Mouse (Mus musculus) c-Kit-positive CD71-positive TER-119-positive erythroid progenitor cells, embryonic 14.5 days (primary cell): ENCODE measurements at regions not wholly inside any gene's neighbourhood (a gene's known extent, or its start where the extent isn't known, plus 50 kb on each side); places are given as distances from the start of the nearest gene placed in this dataset.

Experiments
- DNase-seq: peaks from one replicate; pipeline ENCODE4 v3.0.0-alpha.2; 2013; ENCODE audit warnings: low spot score

GRCm38 (mm10) chr1:186444701-186445131, 261.1 kb downstream of the Tgfb2 start:
- DNase-seq = no peak

DNA sequence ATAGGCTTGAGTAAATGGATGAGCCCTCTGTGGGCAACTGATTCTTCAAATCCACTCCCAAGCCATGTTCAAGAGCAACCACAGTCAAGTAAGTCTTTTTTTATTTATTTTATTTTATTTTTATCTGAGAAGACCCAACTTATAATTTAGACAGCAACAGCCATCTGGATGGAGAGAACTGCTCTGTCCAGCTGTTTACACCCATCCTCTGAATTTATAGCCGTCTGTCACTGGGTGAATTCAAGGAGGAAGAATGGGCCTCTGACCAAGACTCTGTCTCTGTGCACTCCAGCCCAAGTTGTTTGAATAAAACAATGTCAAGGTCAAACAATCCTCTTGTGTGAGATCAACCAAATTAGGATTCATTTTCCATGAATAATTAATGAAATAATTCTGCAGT, 263.6 kb downstream of the Tgfb2 start:
- DNase-seq = no peak

DNA sequence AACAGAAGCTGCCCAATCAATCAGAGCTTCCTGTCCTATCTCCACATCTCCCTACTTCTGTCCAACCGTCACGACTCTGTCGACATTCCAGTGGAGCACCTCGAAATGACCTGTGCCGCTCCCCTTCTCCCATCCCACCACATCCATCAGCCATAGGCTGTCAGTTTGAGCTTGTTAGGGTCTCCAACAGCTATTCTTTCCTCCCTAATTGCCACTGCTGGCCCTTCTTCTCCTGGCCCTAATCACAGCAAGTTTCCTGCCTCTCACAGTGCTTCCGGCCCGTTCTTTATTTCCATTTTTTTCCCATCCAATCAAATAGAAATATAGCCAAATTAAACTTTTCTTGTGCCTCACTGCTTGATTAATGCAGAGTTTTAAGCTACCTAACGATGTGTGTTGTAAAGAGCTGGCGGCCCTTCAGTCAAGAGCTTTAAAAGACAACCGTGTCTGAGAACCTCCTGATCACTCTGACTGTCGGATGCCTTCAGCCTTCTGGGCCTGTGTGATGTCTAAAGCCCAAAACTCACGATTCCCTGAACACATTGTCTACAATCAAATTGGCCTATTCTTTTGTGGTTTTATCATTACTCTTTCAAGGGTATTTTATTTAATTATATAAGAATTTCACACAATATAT, 270.3 kb downstream of the Tgfb2 start:
- no peak for DNase-seq

GRCm38 (mm10) chr1:186434782-186435181, 271.0 kb downstream of the Tgfb2 start:
- DNase-seq = no peak

- no peak for DNase-seq
These were observed 271.8 kb downstream of the Tgfb2 start for GRCm38 (mm10) chr1:186434007-186434406.

GRCm38 (mm10) chr1:186433169-186433665, 272.6 kb downstream of the Tgfb2 start:
- no peak for DNase-seq

- DNase-seq = no peak
These were observed 280.4 kb downstream of the Tgfb2 start for GRCm38 (mm10) chr1:186425421-186425820.

- DNase-seq = no peak
These were observed 281.7 kb downstream of the Tgfb2 start for GRCm38 (mm10) chr1:186424084-186424483.

GRCm38 (mm10) chr1:186417101-186417500, 288.7 kb downstream of the Tgfb2 start:
- DNase-seq = no peak

- no peak for DNase-seq
These were observed 290.5 kb downstream of the Tgfb2 start for GRCm38 (mm10) chr1:186415321-186415720.

- DNase-seq = no peak
These were observed 291.9 kb downstream of the Tgfb2 start for GRCm38 (mm10) chr1:186413886-186414245.

DNA sequence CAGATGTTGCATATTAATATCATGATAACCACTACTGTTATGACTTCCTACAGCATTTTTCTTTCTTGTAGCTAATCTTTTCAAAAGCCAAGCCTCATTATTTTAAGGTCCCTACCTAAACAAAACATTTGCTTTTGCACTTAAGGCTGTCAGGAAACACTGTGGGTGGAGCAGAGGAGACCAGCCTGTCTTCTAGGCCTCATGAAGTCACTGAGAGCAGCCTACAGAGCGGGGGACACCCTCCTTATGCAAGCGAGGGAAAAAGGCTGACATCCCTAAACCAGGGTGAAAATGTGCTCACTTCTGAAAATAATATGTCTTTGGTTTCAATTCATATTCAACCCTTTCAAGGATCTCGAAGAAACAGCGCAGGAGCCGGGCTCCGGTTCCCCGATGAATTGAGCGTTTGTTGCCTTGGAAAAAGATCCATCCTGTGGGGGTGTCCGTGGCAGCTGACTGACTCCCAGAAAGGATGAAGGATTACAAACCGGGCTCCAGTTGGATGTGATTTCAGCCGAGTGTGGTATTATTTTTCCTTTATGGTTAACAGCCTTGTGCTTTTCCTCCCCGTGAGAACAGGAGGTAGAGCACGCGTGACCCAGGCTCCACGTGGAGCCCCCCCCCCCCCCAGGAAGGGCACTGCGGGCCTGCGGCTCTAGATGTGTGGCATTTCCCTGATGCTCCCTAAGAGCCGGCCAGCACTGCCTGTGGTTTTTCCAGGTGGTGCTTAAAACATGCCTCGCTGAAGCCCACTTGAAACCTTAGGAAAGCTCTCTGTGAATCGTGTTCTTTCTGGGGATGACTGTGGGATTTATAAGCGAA, 292.5 kb downstream of the Tgfb2 start:
- DNase-seq = no peak

DNA sequence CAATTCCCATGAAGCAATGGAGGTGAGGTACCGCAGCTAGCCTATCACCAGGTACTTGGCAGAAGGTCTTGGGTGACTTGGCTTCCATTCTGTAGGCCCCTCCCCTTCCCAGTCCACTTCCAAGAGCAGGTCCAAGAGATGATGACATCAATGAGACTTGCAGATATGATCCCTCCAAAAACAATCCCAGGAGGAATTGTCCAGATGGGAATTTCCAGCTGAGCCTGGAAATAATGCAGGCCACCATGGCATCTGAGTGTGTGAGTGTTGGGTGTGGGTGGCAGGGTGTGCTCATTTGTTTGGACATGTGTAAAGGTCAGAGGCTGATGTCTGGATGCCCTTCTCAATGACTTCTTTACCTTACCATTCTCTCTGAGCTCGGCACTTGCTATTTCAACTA, 293.5 kb downstream of the Tgfb2 start:
- no peak for DNase-seq

DNA sequence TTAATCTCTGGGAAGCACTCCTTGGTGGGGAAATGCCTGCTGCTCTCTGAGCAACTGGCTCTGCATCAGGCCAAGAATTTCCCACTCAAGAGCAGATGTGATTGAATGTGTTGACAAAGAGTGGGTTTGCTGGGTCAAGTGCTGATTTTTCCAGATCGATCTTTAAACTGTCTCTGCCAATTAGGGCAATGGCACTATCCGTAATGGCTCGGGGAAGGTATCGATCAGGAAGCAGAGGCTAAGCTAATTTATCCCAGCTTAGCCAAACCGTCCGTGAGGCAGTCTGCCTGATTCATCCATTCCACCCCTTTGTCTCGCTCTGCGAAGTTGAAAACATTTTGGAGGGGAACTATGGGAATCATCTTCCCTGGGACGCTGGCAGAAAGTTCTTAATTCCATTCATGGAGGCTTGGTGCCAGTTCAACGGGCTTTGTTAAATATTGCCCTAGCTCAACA, 291.9 kb upstream of the Lyplal1 start:
- DNase-seq = no peak

DNA sequence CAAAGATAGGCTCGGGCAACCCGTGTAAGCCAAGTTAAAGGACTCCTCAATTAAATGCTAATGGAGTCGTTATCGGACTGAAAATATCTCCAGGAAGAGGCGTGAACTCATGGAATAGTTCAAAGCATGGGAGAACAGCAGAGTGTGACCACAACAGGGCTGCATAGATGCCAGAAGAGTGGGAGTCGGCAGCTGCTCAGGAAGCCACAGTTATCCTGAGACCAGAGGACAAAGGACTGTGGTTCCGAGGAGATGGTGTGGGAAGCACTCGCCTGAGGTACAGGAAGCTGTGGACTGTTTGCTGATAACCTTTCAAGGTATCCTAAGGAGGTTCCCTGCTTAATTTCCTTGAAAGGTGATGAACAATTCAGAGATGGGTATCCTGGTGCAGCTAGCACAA, 290.5 kb upstream of the Lyplal1 start:
- no peak for DNase-seq

GRCm38 (mm10) chr1:186405693-186406092, 288.6 kb upstream of the Lyplal1 start:
- no peak for DNase-seq

DNA sequence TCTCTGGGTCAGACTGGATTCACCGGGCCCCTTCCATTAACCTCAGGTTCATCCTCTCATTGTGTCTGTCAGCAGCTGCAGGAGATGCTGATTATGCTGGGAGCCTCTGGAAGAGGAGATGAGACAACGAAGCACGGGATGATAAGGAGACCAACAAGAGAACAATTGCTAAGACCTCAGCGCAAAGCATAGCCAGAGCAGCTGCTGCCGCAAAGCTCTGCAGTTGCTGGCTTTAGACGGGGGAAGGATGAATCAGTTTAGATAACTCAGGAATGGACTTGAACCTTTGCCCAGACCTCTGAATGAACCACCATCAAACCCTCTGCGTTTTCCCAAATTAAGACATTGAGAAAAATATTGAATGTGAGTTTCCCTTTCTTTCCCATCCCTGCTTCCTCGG, 282.7 kb upstream of the Lyplal1 start:
- DNase-seq = no peak

- DNase-seq = no peak
These were observed 275.9 kb upstream of the Lyplal1 start for GRCm38 (mm10) chr1:186393005-186393404.

- DNase-seq = no peak
These were observed 267.3 kb upstream of the Lyplal1 start for GRCm38 (mm10) chr1:186384440-186384839.

DNA sequence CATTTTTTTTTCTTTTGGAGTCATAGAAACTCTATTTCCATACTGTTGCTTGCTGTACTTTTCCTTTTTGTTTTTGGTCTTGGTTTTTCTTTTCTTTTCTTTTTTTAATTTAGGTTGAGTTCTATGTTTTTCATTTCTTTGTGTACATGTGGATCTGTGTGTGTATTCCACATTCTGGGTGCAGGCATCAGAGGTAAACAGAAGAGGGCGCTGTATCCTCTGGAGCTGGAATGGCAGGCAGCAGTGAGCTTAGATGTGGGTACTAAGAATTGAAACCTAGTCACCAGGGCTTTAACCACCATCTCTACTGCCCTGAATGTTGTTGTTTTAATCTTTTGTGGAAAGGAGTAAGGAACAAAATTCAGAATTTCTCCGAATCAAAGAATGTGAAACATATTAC, 266.3 kb upstream of the Lyplal1 start:
- DNase-seq = no peak

DNA sequence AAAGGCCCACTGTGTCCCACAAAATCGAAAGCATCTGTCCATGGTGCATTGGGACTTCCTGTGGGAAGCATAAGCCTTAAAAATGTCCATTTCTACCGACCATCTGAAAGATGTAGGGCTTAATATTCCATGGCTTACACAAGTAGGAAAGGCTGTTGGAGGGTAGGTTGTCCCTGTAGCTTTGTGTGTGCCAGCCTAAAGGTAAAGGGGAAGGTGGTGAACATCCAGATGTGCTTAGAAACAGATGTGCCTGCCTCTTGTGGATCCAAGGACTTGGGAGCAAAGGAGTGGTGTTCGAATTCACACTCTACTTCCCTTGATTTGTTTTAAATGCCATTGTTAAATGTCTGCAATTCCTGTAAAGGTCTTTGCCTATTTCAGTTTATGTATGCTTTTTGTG, 265.9 kb upstream of the Lyplal1 start:
- DNase-seq = no peak

DNA sequence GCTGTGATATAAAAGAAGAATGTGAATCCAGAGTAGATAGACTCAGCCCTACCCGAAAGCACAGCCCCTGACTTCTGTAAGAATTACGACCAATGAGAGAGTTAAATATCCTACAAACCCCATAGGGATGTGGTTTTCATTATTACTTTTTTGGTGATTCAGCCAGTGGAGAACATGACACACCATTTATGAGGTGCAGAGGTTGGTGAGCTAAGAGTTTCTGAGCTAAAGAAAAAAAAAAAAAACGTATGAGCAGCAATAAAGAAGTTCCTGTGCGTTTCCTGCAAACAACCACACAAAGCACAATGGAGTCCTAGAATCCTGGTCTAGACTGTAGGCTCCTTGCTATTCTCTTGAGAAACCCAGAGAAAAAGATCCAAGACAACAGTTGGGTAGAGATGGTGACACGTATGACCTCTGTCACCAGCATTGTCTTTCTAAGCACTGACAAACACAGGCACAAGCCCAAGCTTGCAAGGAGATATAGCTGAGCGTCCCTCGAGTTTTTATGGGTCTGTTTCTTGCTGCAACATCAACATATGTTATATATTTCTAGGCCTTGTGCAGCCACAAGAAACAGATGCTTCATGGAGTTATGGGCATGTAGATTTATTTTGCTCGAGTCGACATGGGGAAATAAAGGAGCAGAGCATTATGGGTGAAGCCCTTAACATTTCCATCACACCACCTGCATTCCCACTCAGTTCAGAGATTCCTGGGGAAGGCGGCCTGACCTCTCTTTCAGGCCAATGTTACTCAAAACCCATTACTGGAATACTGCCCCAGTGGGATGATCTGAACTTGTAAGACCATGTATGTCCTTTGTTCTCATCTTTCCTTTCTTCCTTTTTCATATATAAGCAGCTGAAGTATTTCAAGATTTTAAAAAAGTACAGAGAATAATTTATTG, 263.1 kb upstream of the Lyplal1 start:
- DNase-seq = no peak
